Mouse (Mus musculus) heart, postnatal 4 days (tissue): ENCODE measurements around the gene 1810046K07Rik. TPM values are rescaled to one million over a fixed set of nuclear protein-coding genes. Genes with fewer than 3 reads are reported as not detected.

Experiments
- DNase-seq: peaks from one replicate; pipeline ENCODE4 v3.0.0; 2021
- total RNA-seq, 2 experiments: library from RNA; stranded (reverse); gene quantifications; 2 replicates each; pipeline ENCODE4 v1.2.3; 2021

1810046K07Rik gene
- total RNA-seq: not detected

DNA sequence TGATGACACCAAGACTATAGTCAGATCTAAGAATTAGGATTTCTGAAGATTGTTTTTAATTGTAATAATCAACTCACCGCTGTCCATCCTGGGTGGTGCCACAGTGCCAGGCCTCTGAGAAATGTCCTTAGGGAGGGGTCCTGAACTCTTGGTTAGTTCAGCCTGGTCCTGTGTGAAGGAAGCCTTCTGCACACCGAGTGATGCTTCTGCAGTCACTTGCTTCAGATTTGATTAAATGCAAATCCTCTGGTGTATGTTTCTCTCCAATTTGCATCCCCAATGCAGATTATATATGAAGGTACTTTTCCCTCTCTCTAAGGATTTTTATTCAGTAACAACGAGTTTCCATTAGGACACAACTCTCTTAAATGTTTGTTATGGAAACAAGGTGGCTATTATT lies at the start of gene 1810046K07Rik:
1810046K07Rik (minus strand) TSS at position 187 of the 400 bp plus-strand sequence.
- DNase-seq: no peak

DNA sequence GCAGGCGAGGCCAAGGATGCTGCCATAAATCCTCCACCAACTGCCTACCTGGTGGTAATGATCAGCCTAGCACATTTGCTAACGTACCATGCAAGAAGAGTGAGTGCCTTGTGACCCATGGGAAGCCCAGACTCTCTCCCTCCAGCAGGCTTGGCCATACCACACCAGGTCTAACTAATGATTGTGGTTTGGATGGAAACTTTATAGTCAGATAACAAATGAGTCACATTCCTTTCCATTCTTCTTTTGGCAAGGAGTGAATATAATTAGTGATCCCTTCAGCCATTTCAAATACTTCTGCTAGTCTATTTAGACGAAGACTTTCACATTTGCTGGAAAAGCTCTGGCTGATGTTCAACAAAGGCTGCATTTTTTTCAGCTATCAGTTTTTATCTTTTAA lies 40.8 kb upstream of the 1810046K07Rik start:
- DNase-seq: no peak

DNA sequence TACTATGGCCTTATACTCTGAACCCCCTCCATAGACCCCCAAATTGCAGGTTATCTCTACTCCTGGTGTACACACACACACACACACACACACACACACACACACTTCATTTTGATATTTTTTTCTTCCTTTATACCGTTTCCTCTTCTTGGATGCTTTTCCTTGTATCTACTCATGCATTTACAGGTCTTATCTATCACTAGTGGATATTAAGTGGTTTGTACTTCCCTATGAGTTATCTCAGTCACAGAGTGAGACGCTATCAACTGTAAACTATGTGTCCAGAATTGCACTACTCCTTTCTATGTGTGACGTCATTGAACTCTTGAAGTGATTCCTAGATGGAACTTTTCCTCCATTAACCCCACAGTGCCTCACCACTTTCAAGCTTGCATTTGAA lies 38.4 kb upstream of the 1810046K07Rik start:
- no peak for DNase-seq

GRCm38 (mm10) chr9:51364059-51364458 lies 35.3 kb upstream of the 1810046K07Rik start:
- DNase-seq: no peak

DNA sequence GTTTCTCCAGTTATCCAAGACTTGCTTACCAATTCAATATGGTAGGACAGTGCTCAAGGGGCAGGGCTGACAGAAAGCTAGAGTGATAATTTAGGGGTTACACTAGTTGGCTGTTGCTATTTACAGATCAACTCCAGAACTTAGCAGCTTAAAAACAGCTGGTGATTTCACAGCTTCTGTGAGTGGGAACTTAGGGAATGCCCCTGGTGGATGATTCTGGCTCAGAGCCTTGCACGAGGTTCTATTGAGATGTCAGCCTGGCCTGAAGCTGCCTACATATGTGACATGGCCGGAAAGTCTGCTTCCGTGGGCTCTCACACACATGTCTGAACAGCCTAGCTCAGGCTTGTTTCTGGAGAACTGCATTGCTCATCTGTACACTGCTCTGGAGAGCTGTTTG lies 24.8 kb upstream of the 1810046K07Rik start:
- peak; percentile 40 for DNase-seq

DNA sequence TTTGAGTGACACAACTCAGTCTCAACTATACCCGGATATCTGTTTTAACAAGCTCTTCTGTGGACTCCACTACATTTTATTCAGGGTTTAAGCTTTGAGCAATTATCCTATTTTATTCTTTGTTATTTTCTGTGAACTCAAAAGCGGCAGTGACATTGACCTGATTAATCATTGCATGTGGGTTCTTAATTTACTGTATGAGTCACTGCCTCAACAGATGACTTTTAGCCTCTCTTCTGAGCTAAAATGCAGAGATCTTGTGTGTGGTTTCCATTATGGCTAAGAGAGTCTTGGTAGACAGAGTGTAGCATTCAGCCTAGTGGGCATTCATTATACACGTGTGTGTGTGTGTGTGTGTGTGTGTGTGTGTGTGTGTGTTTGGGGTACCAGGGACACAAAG lies 24.2 kb upstream of the 1810046K07Rik start:
- no peak for DNase-seq

- no peak for DNase-seq
Observed at GRCm38 (mm10) chr9:51349422-51349821, 20.7 kb upstream of the 1810046K07Rik start.

- no peak for DNase-seq
Observed at GRCm38 (mm10) chr9:51345768-51346167, 17.1 kb upstream of the 1810046K07Rik start.

DNA sequence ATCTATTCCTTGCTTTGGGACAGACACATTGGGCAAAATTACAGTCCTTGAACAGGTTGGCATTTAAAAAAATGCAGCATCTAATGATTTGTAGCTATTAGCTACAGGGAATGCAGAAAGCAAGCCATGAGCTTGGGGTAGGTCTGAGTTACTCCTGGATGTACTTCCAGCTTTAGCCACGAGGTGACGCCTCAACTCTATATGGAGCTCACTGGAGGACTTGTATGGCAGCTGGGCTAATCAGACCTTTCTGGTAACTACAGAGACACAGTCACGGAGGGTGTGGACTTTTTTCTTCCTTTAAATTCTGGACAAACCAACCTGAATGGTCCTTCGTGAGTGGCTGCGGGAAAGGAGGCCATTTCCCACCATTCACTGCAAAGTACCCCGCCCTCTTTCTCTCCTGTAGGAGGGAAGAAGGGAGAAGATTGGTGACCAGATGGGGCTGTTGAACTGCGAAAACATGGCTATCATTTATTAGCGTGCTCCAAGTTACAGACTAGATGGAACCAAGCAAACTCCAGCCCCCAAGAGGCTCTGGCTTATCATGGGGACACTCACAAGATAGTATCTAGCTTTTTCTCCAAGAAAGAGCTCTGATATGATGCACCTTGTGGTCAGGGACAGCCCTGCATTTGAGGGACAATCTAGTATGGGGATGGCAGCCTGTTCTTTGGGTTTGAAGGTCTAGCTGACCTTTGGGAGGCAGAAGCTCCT lies 6.7 kb upstream of the 1810046K07Rik start:
- peak; percentile 88 for DNase-seq

GRCm38 (mm10) chr9:51331449-51332238 lies 2.9 kb upstream of the 1810046K07Rik start:
- DNase-seq: no peak

- no peak for DNase-seq
Observed at GRCm38 (mm10) chr9:51327555-51327903, 1.2 kb downstream of the 1810046K07Rik start.

DNA sequence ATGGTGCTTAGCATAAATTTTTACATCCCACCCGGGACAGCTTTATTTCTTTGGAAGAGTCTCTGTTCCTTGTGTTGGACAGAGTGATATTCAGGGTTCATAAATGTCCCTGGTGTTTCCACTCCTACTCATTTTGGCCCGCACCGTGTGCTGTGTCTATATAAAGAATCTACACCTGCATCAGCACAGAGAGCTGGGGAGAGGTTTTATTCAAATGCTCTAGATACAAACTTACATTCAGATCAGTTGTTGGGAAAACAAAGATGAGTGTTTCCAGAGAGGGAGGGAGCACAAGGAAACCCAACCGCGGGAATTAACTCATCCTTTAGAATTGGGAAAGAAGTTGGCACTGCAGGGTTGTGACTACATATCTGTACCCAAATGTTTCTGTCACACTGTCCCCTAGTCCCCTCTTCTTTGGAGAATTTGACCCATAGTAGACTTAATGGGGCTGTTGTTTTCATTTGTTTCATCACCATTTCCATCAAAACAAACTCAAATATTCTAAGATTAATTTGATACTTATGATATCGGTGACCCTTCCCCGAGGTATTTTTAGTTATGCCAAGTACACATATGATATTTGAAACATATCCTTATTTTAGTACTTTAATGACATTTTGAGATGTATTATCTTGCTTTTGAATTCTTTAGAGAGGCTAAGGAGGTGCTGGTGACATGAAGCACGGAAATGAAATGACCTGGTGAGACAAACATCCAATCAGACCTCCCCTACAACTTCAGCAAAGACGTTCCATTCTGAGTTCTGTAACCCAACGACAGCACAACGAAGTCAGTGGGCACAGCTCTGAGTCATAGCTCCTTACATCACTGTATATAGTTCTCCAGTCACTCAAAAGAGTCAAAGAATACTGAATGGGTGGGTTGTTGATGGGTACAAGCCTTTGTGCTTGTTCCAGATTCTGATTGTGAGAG lies 1.8 kb downstream of the 1810046K07Rik start:
- no peak for DNase-seq

DNA sequence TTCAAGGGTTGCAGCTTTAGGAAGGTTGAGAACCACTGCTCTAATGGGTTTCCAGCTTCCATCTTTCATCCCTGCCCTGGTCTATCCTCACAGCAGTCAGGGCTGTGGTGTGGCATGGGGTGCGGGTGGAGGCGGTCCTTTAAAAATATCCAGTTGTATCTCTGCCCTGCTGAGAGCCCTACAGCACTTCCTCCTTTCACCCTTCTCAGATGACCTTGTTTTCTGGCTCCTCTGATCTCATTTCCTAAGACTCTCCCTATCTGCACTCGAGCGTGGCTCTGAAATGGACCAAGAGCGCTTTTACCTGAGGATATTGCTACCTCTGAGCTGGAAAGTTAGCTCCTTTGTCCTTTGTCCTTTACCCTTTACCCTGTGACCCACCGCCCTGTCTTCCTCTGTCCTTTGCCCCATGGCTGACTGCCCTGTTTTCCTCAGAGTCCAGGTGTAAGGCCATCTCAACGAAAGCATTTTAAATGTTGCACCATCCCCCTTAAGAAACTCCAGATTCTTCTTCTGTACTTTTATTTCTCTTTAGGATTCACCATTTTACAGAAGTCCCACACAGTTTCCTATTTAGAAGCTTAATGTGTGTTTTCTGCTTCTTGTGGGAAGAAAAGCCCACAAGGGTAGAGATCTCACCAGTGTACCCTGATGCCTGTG lies 4.2 kb downstream of the 1810046K07Rik start:
- DNase-seq: no peak

GRCm38 (mm10) chr9:51320096-51320495 lies 8.6 kb downstream of the 1810046K07Rik start:
- DNase-seq: no peak

DNA sequence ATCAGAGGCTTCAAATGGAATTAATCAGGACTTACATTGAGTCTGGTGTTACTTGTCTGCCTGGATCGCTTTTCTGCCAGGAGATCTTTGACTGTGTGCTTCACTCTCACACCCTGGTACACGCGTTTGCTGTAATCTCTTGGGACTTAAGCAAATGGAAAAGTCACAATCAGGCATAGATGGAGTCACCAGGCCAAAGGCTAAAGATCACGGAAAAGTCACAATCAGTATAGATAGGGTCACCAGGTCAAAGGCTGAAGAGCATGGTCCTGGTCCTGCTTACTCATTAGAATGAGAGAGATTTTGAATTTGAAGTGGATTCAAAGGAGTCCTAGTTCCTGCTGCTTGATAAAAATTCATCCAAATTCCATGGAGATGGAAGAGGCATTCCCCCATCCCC lies 10.5 kb downstream of the 1810046K07Rik start:
- no peak for DNase-seq

DNA sequence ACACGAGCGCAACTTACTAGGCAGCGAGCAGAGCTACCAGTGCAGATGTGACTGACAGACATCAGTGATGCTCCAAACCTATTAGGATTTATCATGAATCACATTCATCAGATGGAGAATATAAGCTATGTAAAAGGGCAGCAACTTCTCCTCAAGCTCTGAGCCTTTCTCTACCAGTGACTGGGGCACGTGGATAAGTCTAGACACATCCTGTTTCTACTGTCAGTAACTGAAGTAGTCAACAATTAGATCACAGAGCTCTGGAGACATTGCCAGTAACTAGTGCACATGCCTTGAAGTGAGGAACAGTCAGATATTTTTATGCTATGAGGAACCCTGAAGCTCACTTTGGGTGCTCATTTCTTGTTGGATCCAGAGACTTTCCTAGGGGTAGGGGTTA lies 11.4 kb downstream of the 1810046K07Rik start:
- no peak for DNase-seq

GRCm38 (mm10) chr9:51315402-51316063 lies 13.2 kb downstream of the 1810046K07Rik start:
- DNase-seq: no peak

GRCm38 (mm10) chr9:51312554-51313317 lies 16.0 kb downstream of the 1810046K07Rik start:
- DNase-seq: no peak

GRCm38 (mm10) chr9:51310515-51310914 lies 18.2 kb downstream of the 1810046K07Rik start:
- DNase-seq: no peak

DNA sequence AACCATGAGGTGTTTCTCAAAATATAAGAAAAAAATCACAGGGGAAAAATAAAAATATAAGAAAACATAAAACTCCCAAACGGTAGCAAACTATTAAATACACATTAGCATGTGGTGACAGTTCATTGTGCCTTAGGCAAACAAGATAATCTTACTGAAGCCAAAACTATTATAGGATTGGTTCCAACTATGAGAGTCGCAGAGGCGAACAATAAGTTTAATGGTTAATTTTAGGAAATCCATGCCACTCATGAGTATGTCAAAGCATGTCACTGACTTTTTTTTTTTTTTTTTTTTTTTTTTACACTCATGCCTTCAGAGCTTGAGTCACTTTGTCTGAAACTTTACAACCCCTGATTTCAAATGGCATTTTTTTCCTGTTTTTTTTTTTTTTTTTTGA lies 22.4 kb downstream of the 1810046K07Rik start:
- no peak for DNase-seq

GRCm38 (mm10) chr9:51305146-51305545 lies 23.6 kb downstream of the 1810046K07Rik start:
- no peak for DNase-seq
